Comparison of ENCODE assay signal across 1 mouse cellular context in the genomic region with DNA sequence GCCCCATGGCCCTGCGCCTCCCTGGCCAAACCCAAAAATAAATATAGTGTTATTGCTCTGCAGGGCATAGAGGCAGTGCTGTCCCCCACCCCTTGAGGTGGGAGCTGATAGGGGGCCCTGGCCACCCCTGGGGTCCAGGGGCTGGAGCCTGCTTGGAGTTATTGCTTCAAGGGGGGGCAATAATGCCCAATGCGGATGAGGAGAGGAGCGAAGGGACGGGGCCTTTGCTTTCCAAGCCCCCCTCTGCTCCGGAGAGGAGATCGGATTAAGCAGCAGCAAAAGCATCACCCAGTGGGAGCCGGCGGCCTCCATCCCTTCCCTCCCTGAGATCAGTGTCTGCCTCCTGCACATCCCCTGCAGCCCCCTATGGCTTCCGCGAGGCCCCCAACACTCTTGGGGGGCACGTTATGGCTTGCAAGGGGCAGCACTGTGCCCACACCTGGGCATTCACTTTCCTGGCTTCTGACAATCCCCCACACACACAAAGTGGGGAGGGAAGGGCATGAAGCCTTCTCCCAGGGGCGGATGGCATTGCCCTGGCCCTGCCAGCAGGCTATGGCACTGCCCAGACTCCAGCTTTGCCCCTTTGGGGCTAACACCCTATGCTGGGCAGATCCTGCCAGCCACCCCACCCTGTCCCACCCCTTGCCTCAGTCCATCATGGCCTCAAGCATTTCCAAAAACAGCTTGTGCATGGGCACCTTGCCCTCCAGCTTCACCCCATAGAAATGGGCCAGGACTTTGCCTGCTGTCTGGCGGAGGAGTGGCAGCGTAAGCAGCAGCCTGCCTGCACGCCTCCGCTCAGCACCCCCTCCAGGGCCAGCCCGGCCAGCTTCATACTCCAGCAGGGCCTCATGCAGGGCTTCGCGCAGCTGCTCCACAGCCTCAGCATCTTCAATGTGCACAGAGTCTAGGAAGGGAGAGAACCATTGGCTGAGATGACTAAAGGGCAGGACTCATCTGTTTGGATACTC.
TF ChIP-seq lines count a peak whose summit lies in the region.

No protein-coding gene starts in this region.

TF ChIP-seq in CH12.LX, 34 proteins besides CTCF, POLR2A, EP300 and RAD21 (continued from another document):
- TF ChIP-seq ZMIZ1 (IDR thresholded peaks at IDR 0.05; ENCODE audit: low read depth, low read length) (0 out of 2 replicates have a peak, but pooled peaks have one; percentile 12), NELFE (IDR thresholded peaks at IDR 0.05; ENCODE audit: low read depth, low read length) (no peak), ETS1 (conservative IDR thresholded peaks at IDR 0.05; ENCODE audit: low read depth, low read length) (no peak)
